Mouse (Mus musculus): ENCODE measurements around the gene Olfr113. TPM values are rescaled to one million over a fixed set of nuclear protein-coding genes. Genes with fewer than 3 reads are reported as not detected.
"Not testable (repeated sequence)": the region's sequence is repeated elsewhere in the genome, so short reads cannot be mapped to it uniquely, and the experiment has no call there.

Olfr113 gene
- total RNA-seq (2017): not detected in 2 replicates

DNA sequence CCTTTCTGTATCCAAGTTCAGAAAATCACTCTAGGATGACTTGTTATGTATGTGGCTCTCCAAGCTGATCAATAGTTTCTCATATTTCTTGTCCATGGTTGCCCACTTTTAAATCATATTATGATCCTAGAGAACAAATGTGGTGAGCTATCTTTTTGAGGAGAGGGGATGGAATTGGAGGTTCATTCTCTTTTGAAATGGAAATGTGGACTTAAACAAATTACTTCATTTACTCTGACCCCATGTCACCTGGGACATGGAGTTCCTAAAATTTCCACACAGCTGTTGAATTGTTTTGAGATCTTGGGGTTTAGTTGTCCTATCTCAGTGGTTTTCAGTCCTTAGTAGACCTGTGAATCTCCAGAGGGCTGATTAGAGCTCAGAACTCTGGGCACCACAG, at the start of gene Olfr113:
Gene Olfr113, minus strand, starts transcription at position 101 of the 400 bp plus-strand sequence.
- no peak for ATAC-seq (ENCODE audit: extremely low read depth, insufficient number of reproducible peaks, low FRiP score, poor library complexity, severe bottlenecking)

DNA sequence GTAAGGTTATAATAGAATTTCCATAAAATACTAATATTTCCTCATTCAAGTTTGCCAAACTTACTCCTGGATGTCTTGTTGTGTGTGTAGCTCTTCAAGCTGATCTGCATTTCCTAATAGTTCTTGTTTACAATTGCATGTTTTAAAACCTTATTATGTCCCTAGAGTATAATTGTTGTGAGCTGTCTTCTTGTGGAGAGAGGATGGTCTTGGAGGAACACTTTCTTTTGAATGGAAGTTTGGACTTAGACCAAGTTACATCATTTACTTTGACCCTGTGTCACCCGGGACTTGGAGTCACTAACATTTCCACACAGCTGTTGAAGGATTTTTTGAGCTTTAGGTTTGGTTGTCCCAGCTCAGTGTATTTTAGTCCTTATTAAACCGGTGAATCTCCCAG, 49.5 kb upstream of the Olfr113 start, which contains the start of the genes Olfr115 and Olfr116:
Gene Olfr115, minus strand, starts transcription at position 101 of the 400 bp plus-strand sequence.
Gene Olfr116, minus strand, starts transcription at position 191 of the 400 bp plus-strand sequence.
- no peak for ATAC-seq (ENCODE audit: extremely low read depth, insufficient number of reproducible peaks, low FRiP score, poor library complexity, severe bottlenecking)

DNA sequence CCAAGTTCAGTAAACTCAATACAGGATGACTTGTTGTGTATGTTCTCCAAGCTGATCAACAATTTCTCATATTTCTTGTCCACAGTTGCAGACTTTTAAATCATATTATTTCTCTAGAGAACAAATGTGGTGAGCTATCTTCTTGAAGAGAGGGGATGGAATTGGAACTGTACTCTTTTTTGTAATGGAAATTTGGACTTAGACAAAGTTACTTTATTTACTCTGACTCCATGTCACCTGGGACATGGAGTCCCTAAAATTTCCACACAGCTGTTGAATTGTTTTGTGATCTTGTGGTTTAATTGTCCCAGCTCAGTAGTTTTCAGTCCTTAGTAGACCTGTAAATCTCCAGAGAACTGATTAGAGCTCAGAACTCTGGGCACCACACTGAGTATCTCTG, 15.2 kb upstream of the Olfr113 start, which contains the start of gene Olfr114:
Gene Olfr114, minus strand, starts transcription at position 101 of the 400 bp plus-strand sequence.
- no peak for ATAC-seq (ENCODE audit: extremely low read depth, insufficient number of reproducible peaks, low FRiP score, poor library complexity, severe bottlenecking)

DNA sequence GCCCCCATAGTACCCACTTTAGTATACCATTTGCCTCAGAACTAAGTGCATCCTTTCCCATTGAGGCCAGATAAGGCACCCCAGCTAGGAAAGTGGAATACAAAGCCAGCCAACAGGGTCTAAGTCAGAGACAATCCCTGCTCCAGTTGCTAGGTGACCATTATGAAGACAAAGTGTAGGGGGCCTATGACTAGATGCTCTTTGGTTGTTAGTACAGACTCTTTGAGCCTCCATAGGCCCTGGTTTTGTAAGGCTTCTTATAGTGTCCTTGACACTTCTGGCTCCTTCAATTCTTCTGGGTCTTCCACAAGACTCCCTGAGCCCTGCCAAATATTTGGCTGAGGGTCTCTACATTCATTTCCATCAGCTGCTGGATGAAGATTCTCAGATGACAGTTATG, 8.1 kb downstream of the Olfr113 start, which contains the start of gene Olfr112:
Gene Olfr112, minus strand, starts transcription at position 101 of the 400 bp plus-strand sequence.
- no peak for ATAC-seq (ENCODE audit: extremely low read depth, insufficient number of reproducible peaks, low FRiP score, poor library complexity, severe bottlenecking)

DNA sequence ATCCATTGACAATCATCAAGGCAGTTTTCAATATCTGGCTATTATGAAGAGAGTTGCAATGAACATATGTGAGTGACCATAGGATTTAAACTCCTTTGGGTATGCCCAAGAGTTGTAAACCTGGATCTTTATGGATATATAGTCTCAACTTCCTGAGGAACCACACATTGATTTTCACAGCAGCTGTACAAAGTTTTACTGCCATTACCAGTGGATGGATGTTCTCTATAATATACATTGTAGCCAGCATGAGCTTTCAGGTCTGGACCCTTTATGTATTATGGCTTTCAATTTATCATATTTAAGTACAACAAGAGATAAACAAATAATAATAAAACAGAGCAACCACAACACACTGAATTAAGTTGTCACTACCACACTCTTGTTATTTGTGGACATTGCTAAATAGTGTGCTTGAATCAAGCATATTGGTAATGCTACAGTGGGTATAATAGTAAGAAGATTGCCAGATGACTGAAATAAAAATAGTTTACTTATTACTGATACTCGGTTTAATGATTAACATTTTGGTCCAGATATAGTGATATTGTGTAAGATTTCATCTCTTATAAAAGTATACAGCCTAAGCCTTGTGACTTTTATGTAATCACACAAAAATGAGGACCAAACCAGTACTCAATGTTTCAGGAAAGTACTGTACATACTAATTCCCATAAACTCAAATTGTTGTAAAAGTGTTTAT, 18.4 kb downstream of the Olfr113 start:
- no peak for ATAC-seq (ENCODE audit: extremely low read depth, insufficient number of reproducible peaks, low FRiP score, poor library complexity, severe bottlenecking)

DNA sequence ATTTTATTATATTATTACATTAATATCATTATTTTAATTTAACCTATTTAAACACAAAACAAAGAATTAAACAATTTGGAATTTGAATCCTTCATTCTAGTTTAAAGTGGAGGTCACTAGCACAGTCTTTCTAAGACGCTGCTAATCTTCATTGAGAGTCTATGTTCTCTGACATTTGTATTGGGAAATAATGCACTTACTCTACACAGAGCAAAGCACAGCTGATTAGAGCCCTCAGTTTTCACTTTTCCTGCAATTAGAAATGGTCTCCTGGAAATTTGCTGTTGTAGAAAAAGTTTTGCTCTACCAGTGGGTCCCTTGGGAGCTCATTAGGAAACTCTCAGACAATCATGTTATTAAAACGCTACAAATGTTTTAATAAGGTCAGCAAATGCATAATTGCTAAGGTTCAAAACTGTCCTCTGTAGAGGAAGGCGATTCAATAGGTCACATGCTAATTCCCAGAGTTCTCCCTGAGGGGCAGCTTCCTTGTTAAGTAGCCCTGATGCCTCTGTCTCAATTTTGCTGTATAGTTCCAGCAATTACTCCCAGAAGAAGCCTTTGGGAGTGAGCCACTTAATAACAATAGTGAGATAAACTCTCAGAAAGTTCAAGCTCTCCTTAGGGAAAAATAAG, 33.5 kb downstream of the Olfr113 start:
- ATAC-seq (ENCODE audit: extremely low read depth, insufficient number of reproducible peaks, low FRiP score, poor library complexity, severe bottlenecking): no peak

DNA sequence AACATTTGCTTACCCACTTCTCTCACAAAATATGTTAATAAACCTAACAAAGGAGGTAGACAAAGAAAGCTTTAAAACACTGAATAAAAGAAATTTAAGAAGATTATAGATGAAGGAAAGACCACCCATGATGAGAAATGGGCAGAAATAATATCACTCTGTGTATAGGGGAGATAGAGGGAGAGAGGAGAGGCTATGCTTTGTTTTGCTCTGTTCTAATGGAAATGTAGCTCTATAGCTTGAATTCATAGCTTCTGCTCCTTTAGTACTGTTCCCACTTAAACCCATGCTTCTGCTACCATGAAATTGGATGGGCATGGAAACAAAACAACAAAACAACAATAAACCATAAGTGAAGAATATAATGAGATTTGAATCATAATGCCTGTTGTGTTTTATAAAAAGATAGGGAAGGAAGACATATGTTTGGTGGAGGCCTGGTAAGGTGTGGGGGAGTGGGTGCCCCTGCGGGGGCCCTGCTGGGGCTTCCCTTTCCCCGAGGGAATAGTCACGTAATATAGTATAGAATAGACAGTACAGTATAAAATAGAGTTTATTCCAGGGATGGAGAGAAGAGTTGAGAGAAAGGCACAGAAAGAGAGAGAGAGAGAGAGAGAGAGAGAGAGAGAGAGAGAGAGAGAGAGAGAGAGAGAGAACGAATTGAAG, 35.9 kb downstream of the Olfr113 start:
- ATAC-seq (ENCODE audit: extremely low read depth, insufficient number of reproducible peaks, low FRiP score, poor library complexity, severe bottlenecking): no peak

DNA sequence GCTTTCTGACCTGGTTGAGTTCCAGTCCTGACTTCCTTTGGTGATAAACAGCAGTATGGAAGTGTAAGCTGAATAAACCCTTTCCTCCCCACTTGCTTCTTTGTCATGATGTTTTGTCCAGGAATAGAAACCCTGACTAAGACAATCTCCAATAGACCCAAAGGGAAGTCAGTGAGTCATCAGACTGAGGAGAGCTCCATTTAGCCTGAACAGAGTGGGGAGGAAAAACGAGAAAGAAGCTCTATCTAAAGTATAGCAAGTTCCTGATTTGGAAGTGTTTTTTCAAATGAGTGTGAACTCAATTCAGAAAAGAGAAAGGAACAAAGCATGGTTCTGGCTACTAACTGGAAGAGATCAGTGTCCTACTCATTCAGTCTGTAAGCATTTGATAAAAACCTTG, 39.0 kb downstream of the Olfr113 start:
- ATAC-seq (ENCODE audit: extremely low read depth, insufficient number of reproducible peaks, low FRiP score, poor library complexity, severe bottlenecking): not testable (repeated sequence)

DNA sequence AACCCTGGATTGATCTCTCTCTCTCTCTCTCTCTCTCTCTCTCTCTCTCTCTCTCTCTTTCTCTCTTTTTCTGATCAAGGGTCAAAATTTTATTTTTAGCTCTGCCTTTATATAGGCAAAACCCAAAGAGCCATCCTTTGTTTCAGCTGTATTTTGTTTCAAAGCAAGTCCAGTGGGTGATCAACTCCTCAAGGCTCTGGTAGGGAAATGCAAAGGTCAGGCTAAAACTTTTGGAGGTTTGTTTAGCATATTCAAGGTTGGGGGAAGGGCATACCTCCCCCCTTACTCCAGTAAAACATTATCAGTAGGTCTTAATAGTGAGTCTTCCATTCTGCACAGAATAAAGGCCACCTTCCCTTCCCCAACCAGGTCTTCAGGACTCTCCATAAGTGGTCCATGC, 42.3 kb downstream of the Olfr113 start:
- no peak for ATAC-seq (ENCODE audit: extremely low read depth, insufficient number of reproducible peaks, low FRiP score, poor library complexity, severe bottlenecking)

DNA sequence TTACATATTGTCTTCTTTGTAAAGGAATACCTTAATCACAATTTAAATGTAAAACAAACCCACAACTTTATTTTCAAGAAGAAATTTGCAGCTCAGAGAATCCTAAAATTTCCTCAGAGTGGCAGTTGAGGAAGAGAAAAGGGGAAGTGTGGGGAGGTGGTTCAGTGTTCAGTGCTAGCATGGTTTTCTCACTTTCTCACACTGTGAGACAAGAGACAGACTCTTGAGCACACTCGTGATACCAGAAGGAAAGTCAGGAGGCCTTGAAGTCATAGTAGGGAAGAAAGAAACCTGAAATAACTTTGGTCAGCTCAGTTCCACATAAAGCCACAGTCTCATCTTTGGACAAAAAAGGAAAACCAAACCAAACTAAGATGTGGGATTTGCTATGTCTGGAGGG, 52.0 kb downstream of the Olfr113 start:
- ATAC-seq (ENCODE audit: extremely low read depth, insufficient number of reproducible peaks, low FRiP score, poor library complexity, severe bottlenecking): not testable (repeated sequence)

DNA sequence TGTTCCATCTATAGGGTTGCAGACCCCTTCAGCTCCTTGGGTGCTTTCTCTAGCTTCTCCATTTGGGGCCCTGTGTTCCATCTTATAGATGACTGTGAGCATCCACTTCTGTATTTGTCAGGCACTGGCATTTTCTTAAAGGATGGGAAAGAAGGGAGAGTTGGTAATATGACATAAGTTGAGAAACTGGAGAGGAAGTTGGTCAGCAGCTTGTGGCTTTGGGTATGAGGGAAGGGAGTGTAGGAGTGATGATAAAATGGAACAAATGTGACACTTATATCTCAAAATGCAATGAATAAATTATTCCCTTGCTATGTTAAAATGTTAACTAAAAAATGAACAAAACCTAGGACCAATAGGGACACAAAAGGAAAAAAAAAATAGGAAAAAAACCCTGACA, 52.9 kb downstream of the Olfr113 start:
- not testable (repeated sequence) for ATAC-seq (ENCODE audit: extremely low read depth, insufficient number of reproducible peaks, low FRiP score, poor library complexity, severe bottlenecking)

Other genes starting within 250 kb of the Olfr113 start
- gene Olfr103, start 238.0 kb downstream of the Olfr113 start, total RNA-seq (2017): not detected in 2 replicates
- gene Olfr104-ps, start 218.1 kb downstream of the Olfr113 start, total RNA-seq (2017): not detected in 2 replicates
- gene Olfr105-ps, start 198.6 kb downstream of the Olfr113 start, total RNA-seq (2017): not detected in 2 replicates
- not detected in 2 replicates for gene Olfr106-ps, start 187.3 kb downstream of the Olfr113 start, total RNA-seq (2017)
- gene Olfr107, start 178.4 kb downstream of the Olfr113 start, total RNA-seq (2017): not detected in 2 replicates
- gene Olfr108, start 132.2 kb downstream of the Olfr113 start, total RNA-seq (2017): not detected in 2 replicates
- gene Olfr109, start 118.7 kb downstream of the Olfr113 start, total RNA-seq (2017): 0.23 TPM in 1 of 2 replicates, not detected in the other
- not detected in 2 replicates for gene H2-M2, start 94.1 kb downstream of the Olfr113 start, total RNA-seq (2017)
- not detected in 2 replicates for gene Olfr110, start 85.2 kb downstream of the Olfr113 start, total RNA-seq (2017)
- not detected in 2 replicates for gene Olfr111, start 69.6 kb downstream of the Olfr113 start, total RNA-seq (2017)
- not detected in 2 replicates for gene Olfr112, start 8.2 kb downstream of the Olfr113 start, total RNA-seq (2017)
- not detected in 2 replicates for gene Olfr114, start 15.1 kb upstream of the Olfr113 start, total RNA-seq (2017)
- not detected in 2 replicates for gene Olfr115, start 49.4 kb upstream of the Olfr113 start, total RNA-seq (2017)
- gene Olfr116, start 49.5 kb upstream of the Olfr113 start, total RNA-seq (2017): not detected in 2 replicates
- not detected in 2 replicates for gene Olfr117, start 86.1 kb upstream of the Olfr113 start, total RNA-seq (2017)
- not detected in 2 replicates for gene Olfr118, start 89.3 kb upstream of the Olfr113 start, total RNA-seq (2017)
- not detected in 2 replicates for gene Olfr119, start 118.9 kb upstream of the Olfr113 start, total RNA-seq (2017)
- not detected in 2 replicates for gene Olfr120, start 144.1 kb upstream of the Olfr113 start, total RNA-seq (2017)
- 0.35 TPM in 1 of 2 replicates, not detected in the other for gene Olfr121, start 171.2 kb upstream of the Olfr113 start, total RNA-seq (2017)
- not detected in 2 replicates for gene Olfr122, start 190.9 kb upstream of the Olfr113 start, total RNA-seq (2017)
- not detected in 2 replicates for gene Olfr123, start 215.9 kb upstream of the Olfr113 start, total RNA-seq (2017)
- gene Olfr124, start 222.2 kb upstream of the Olfr113 start, total RNA-seq (2017): not detected in 2 replicates

All from neutrophil, adult 5-6 weeks (primary cell).